Mouse (Mus musculus) stomach, embryonic 14.5 days (tissue): ENCODE results near the gene Rev3l. TPM values are rescaled to one million over a fixed set of nuclear protein-coding genes. Genes with fewer than 3 reads are reported as not detected.

Experiments
- ATAC-seq: fragments of 200-750 bp; cut with Nextera tagmentation; 2 replicates; pipeline ENCODE4 v1.8.0; 2017; ENCODE audit warnings: low read depth, moderate TSS enrichment; ENCODE audit not compliant: insufficient number of reproducible peaks, insufficient read depth, low FRiP score
- H3K27ac ChIP-seq: fragments of 300-500 bp; sonication (generic); 2 replicates; pipeline ENCODE4 v1.5.1; 2014; ENCODE audit warnings: mild to moderate bottlenecking, low read length, moderate library complexity, mixed read lengths
- H3K27me3 ChIP-seq: fragments of 300-500 bp; sonication (generic); 2 replicates; pipeline ENCODE4 v1.6.1; 2014; ENCODE audit warnings: low read length, control low read depth, mixed read lengths; ENCODE audit not compliant: control insufficient read depth, insufficient read depth
- H3K36me3 ChIP-seq: fragments of 300-500 bp; sonication (generic); 2 replicates; pipeline ENCODE4 v1.6.1; 2014; ENCODE audit warnings: mild to moderate bottlenecking, control low read depth, low read length, moderate library complexity, mixed read lengths; ENCODE audit not compliant: control insufficient read depth, insufficient read depth
- H3K4me1 ChIP-seq: fragments of 300-500 bp; sonication (generic); 2 replicates; pipeline ENCODE4 v1.6.1; 2014; ENCODE audit warnings: low read length, control low read depth, mixed read lengths; ENCODE audit not compliant: control insufficient read depth, insufficient read depth
- H3K4me2 ChIP-seq: fragments of 300-500 bp; sonication (generic); replicated peaks from 2 replicates; pipeline ENCODE4 v1.6.1; 2014; ENCODE audit warnings: low read depth, low read length, control low read depth
- H3K4me3 ChIP-seq: fragments of 300-500 bp; sonication (generic); 2 replicates; pipeline ENCODE4 v1.5.1; 2014; ENCODE audit warnings: low read depth, low read length, control low read depth
- H3K9ac ChIP-seq: fragments of 300-500 bp; sonication (generic); replicated peaks from 2 replicates; pipeline ENCODE4 v1.6.1; 2014; ENCODE audit warnings: low read depth, mild to moderate bottlenecking, control low read depth, low read length, moderate library complexity, mixed read lengths
- H3K9me3 ChIP-seq: fragments of 300-500 bp; sonication (generic); 2 replicates; pipeline ENCODE4 v1.6.1; 2016; ENCODE audit warnings: low read depth, low read length, control low read depth; ENCODE audit not compliant: control insufficient read depth
- WGBS: fragments of 180-500 bp; shearing (Covaris S2); extraction: QIAGEN DNeasy Blood & Tissue Kit; methylation state at CpG from one replicate; pipeline ENCODE4 v1.1.7; 2014; 5-methylcytosine and 5-hydroxymethylcytosine counted together
- polyA plus RNA-seq: library from polyadenylated mRNA; unstranded; fragments of >200 nt; fragmentation: Nextera tagmentation; extraction: Ambion mirVana; gene quantifications from 2 replicates; pipeline ENCODE4 v1.2.1, GENCODE M21; 2014

The Rev3l gene
- 43.7 and 45.0 TPM in 2 replicates for polyA plus RNA-seq

- WGBS: 1% methylated on average over 55 of the region's 64 CpGs
- H3K9me3 ChIP-seq: no peaks in the 10 kb centered on the region
- H3K4me2 ChIP-seq: peak within 1 kb of the TSS; percentile 51
- H3K4me1 ChIP-seq: 0 out of 2 replicates have a peak, but pooled peaks cover 3% of the 10 kb centered on the region
- H3K9ac ChIP-seq: peak within 1 kb of the TSS; percentile 93
- H3K27me3 ChIP-seq: no peaks in the 10 kb centered on the region
- H3K4me3 ChIP-seq: peak within 1 kb of the TSS; percentile 89
- peak; percentile 81 for ATAC-seq
- peak within 1 kb of the TSS; percentile 99 for H3K27ac ChIP-seq
- H3K36me3 ChIP-seq: no peaks in the 10 kb centered on the region
These were observed at the start of gene Rev3l for GRCm38 (mm10) chr10:39731736-39732265. Gene Rev3l (plus strand): TSS chr10:39732118.

GRCm38 (mm10) chr10:39682556-39682955 lies 49.4 kb upstream of the Rev3l start:
- H3K27me3 ChIP-seq: no peaks in the 10 kb centered on the region
- ATAC-seq: no peak
- 71% methylated on average over 2 of the region's 2 CpGs for WGBS
- H3K27ac ChIP-seq: no peak overlapping the region
- H3K4me1 ChIP-seq: peaks cover 4% of the 10 kb centered on the region; the same call in 1 of the 2 replicates
- H3K4me2 ChIP-seq: no peak overlapping the region
- no peak overlapping the region for H3K4me3 ChIP-seq
- no peak overlapping the region for H3K9ac ChIP-seq
- no peaks in the 10 kb centered on the region for H3K36me3 ChIP-seq
- no peaks in the 10 kb centered on the region for H3K9me3 ChIP-seq

- H3K27me3 ChIP-seq: no peaks in the 10 kb centered on the region
- no peak for ATAC-seq
- 74% methylated on average over 2 of the region's 2 CpGs for WGBS
These were observed 48.4 kb upstream of the Rev3l start for GRCm38 (mm10) chr10:39683481-39683880.

GRCm38 (mm10) chr10:39686811-39687210 lies 45.1 kb upstream of the Rev3l start:
- no peak overlapping the region for H3K4me3 ChIP-seq
- no peak overlapping the region for H3K27ac ChIP-seq
- H3K4me2 ChIP-seq: no peak overlapping the region
- no peaks in the 10 kb centered on the region for H3K36me3 ChIP-seq
- WGBS: 95% methylated on average over 4 of the region's 4 CpGs
- H3K9me3 ChIP-seq: no peaks in the 10 kb centered on the region
- no peaks in the 10 kb centered on the region for H3K27me3 ChIP-seq
- H3K4me1 ChIP-seq: peaks cover 11% of the 10 kb centered on the region; the same call in 1 of the 2 replicates
- H3K9ac ChIP-seq: no peak overlapping the region
- no peak for ATAC-seq

More at GRCm38 (mm10) chr10:39683481-39683880, 48.4 kb upstream of the Rev3l start:
- Histone ChIP-seq H3K9ac (no peak overlapping the region), H3K9me3 (no peaks in the 10 kb centered on the region), H3K36me3 (no peaks in the 10 kb centered on the region), H3K27ac (no peak overlapping the region), H3K4me3 (no peak overlapping the region), H3K4me2 (no peak overlapping the region), H3K4me1 (peaks cover 7% of the 10 kb centered on the region; the same call in 1 of the 2 replicates)

- no peaks in the 10 kb centered on the region for H3K27me3 ChIP-seq
- no peak overlapping the region for H3K4me2 ChIP-seq
- H3K4me3 ChIP-seq: no peak overlapping the region
- no peaks in the 10 kb centered on the region for H3K36me3 ChIP-seq
- no peak for ATAC-seq
- peaks cover 11% of the 10 kb centered on the region; the same call in 1 of the 2 replicates for H3K4me1 ChIP-seq
- H3K27ac ChIP-seq: no peak overlapping the region
- 62% methylated on average over 3 of the region's 3 CpGs for WGBS
- H3K9ac ChIP-seq: no peak overlapping the region
- H3K9me3 ChIP-seq: no peaks in the 10 kb centered on the region
These were observed 44.1 kb upstream of the Rev3l start for GRCm38 (mm10) chr10:39687851-39688250.

- no peak overlapping the region for H3K27ac ChIP-seq
- WGBS: 43% methylated on average over 11 of the region's 11 CpGs
- no peaks in the 10 kb centered on the region for H3K9me3 ChIP-seq
- H3K4me2 ChIP-seq: no peak overlapping the region
- no peak overlapping the region for H3K4me3 ChIP-seq
- no peaks in the 10 kb centered on the region for H3K36me3 ChIP-seq
- no peak overlapping the region for H3K9ac ChIP-seq
- H3K4me1 ChIP-seq: peaks cover 7% of the 10 kb centered on the region; the same call in 1 of the 2 replicates
- no peak for ATAC-seq
- no peaks in the 10 kb centered on the region for H3K27me3 ChIP-seq
These were observed 40.4 kb upstream of the Rev3l start for GRCm38 (mm10) chr10:39691351-39692064.

- no peak for ATAC-seq
- peaks cover 7% of the 10 kb centered on the region; the same call in 1 of the 2 replicates for H3K4me1 ChIP-seq
- no peaks in the 10 kb centered on the region for H3K9me3 ChIP-seq
- no peaks in the 10 kb centered on the region for H3K36me3 ChIP-seq
- WGBS: 73% methylated on average over 2 of the region's 2 CpGs
- no peak overlapping the region for H3K4me2 ChIP-seq
- no peak overlapping the region for H3K4me3 ChIP-seq
- H3K27ac ChIP-seq: no peak overlapping the region
- no peaks in the 10 kb centered on the region for H3K27me3 ChIP-seq
- no peak overlapping the region for H3K9ac ChIP-seq
These were observed 39.8 kb upstream of the Rev3l start for GRCm38 (mm10) chr10:39692152-39692551.

GRCm38 (mm10) chr10:39707717-39708510 lies 24.0 kb upstream of the Rev3l start:
- Histone ChIP-seq H3K27me3 (no peaks in the 10 kb centered on the region), H3K4me2 (no peak overlapping the region), H3K4me3 (no peak overlapping the region), H3K4me1 (no peaks in the 10 kb centered on the region), H3K9me3 (no peaks in the 10 kb centered on the region), H3K36me3 (no peaks in the 10 kb centered on the region; the same call in 1 of the 2 replicates), H3K27ac (no peak overlapping the region), H3K9ac (no peak overlapping the region)
- no peak for ATAC-seq
- 74% methylated on average over 2 of the region's 2 CpGs for WGBS
